Mouse (Mus musculus) gastrocnemius, postnatal 36 days (tissue): ENCODE data around the gene Hrk. TPM values are rescaled to one million over a fixed set of nuclear protein-coding genes. Genes with fewer than 3 reads are reported as not detected.

Experiments
- DNase-seq, 2 experiments: peaks; one replicate each; pipeline ENCODE4 v3.0.0; 2022
- intact Hi-C: fragments of 180-260 bp; cut with DNase I; formaldehyde crosslinking; loops from one replicate; pipeline ENCODE4 v1.15.1; 2025
- total RNA-seq, 2 experiments: library from RNA; stranded (reverse); gene quantifications; 2 replicates each; pipeline ENCODE4 v1.2.3; 2021

Hrk gene
- total RNA-seq, 2 experiments from 2014 or later = 0.10 to 0.20 TPM

- intact Hi-C loops = no loop called here
- DNase-seq = no peak
Measured at GRCm38 (mm10) chr5:118156976-118157375, 7.5 kb upstream of the Hrk start.

GRCm38 (mm10) chr5:118160691-118161090 lies 3.8 kb upstream of the Hrk start:
- intact Hi-C loops = no loop called here
- DNase-seq = no peak

GRCm38 (mm10) chr5:118165462-118165861 lies 1.0 kb downstream of the Hrk start:
- DNase-seq = no peak
- intact Hi-C loops = loop anchor here (5.0 kb wide), 1 partner anchor 77 kb away; no protein-coding TSS in a partner anchor

GRCm38 (mm10) chr5:118167561-118167995 lies 3.1 kb downstream of the Hrk start:
- DNase-seq = no peak
- intact Hi-C loops = loop anchor here (5.0 kb wide), 1 partner anchor 75 kb away; no protein-coding TSS in a partner anchor

GRCm38 (mm10) chr5:118169222-118170221 lies 5.1 kb downstream of the Hrk start:
- intact Hi-C loops = loop anchor here (5.0 kb wide), 1 partner anchor 73 kb away; no protein-coding TSS in a partner anchor
- no peak for DNase-seq

- intact Hi-C loops = no loop called here
- no peak for DNase-seq
Measured at GRCm38 (mm10) chr5:118170888-118171529, 6.6 kb downstream of the Hrk start.

- intact Hi-C loops = no loop called here
- DNase-seq = no peak
Measured at GRCm38 (mm10) chr5:118171665-118172064, 7.2 kb downstream of the Hrk start.

- intact Hi-C loops = no loop called here
- no peak for DNase-seq
Measured at GRCm38 (mm10) chr5:118172078-118172723, 7.8 kb downstream of the Hrk start.

GRCm38 (mm10) chr5:118174310-118175009 lies 10.0 kb downstream of the Hrk start:
- intact Hi-C loops = no loop called here
- no peak for DNase-seq

GRCm38 (mm10) chr5:118175137-118175536 lies 10.7 kb downstream of the Hrk start:
- no peak for DNase-seq
- intact Hi-C loops = no loop called here

- no peak for DNase-seq
- intact Hi-C loops = no loop called here
Measured at GRCm38 (mm10) chr5:118177640-118178039, 13.2 kb downstream of the Hrk start.

- no peak for DNase-seq
- intact Hi-C loops = no loop called here
Measured at GRCm38 (mm10) chr5:118186903-118187633, 22.6 kb downstream of the Hrk start.

- intact Hi-C loops = no loop called here
- DNase-seq = no peak
Measured at GRCm38 (mm10) chr5:118188356-118188755, 23.9 kb downstream of the Hrk start.

- DNase-seq = no peak
- intact Hi-C loops = no loop called here
Measured at GRCm38 (mm10) chr5:118190491-118190890, 26.0 kb downstream of the Hrk start.

GRCm38 (mm10) chr5:118192221-118192620 lies 27.8 kb downstream of the Hrk start:
- no peak for DNase-seq
- intact Hi-C loops = no loop called here

GRCm38 (mm10) chr5:118197421-118197820 lies 33.0 kb downstream of the Hrk start:
- no peak for DNase-seq
- intact Hi-C loops = no loop called here

GRCm38 (mm10) chr5:118199670-118200069 lies 35.2 kb downstream of the Hrk start:
- intact Hi-C loops = loop anchor here (2.0 kb wide), 1 partner anchor 79 kb away; no protein-coding TSS in a partner anchor
- no peak for DNase-seq

- intact Hi-C loops = no loop called here
Measured at GRCm38 (mm10) chr5:118204675-118205440, 40.4 kb downstream of the Hrk start.

GRCm38 (mm10) chr5:118205852-118206251 lies 41.4 kb downstream of the Hrk start:
- intact Hi-C loops = no loop called here
- no peak for DNase-seq

More at GRCm38 (mm10) chr5:118204675-118205440, 40.4 kb downstream of the Hrk start:
- no peak for DNase-seq
